Mouse (Mus musculus): ENCODE results near the gene Cant1. TPM values are rescaled to one million over a fixed set of nuclear protein-coding genes. Genes with fewer than 3 reads are reported as not detected.

The Cant1 gene
- polyA plus RNA-seq, 1 experiment from 2014 or later, result 20.8 TPM

DNA sequence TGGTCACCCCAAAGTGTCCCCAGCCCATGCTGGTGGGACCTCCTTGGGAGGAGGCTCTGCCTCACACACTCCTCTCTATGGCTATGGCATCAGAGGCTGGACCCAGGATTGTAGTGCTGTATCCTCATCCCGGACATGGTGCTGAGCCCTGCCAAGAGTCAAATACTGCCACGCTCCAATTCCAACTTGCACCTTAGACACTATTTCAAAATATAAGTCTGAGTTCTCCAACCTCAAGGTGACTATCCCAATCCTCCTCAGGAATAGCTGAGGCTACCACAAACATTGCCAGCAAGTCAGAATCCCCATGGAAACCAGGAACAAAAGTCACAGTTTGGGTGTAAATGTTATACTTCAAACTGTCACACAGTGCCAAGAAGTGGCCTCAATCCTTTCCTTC is 6.3 kb downstream of the Cant1 start:
- DNase-seq (ENCODE audit: low spot score), result no peak
- WGBS, result 84% methylated on average over 2 of the region's 2 CpGs
- Histone ChIP-seq H3K27ac (replicated peaks) (no peak overlapping the region), H3K4me3 (no peak overlapping the region), H3K4me1 (peaks cover 14% of the 10 kb centered on the region), H3K27me3 (replicated peaks; ENCODE audit: low read depth, poor library complexity, severe bottlenecking) (no peaks in the 10 kb centered on the region), H3K9me3 (no peaks in the 10 kb centered on the region), H3K36me3 (replicated peaks) (peaks cover 87% of the 10 kb centered on the region)

GRCm38 (mm10) chr11:118411271-118411670 is 7.6 kb downstream of the Cant1 start:
- 89% methylated on average over 8 of the region's 8 CpGs for WGBS
- Histone ChIP-seq H3K9me3 (no peaks in the 10 kb centered on the region), H3K4me1 (peaks cover 7% of the 10 kb centered on the region), H3K27ac (replicated peaks) (no peak overlapping the region), H3K4me3 (no peak overlapping the region), H3K27me3 (replicated peaks; ENCODE audit: low read depth, poor library complexity, severe bottlenecking) (no peaks in the 10 kb centered on the region), H3K36me3 (replicated peaks) (peaks cover 92% of the 10 kb centered on the region)
- DNase-seq (ENCODE audit: low spot score), result no peak

- no peak for DNase-seq (ENCODE audit: low spot score)
- Histone ChIP-seq H3K27ac (replicated peaks) (no peak overlapping the region), H3K27me3 (replicated peaks; ENCODE audit: low read depth, poor library complexity, severe bottlenecking) (no peaks in the 10 kb centered on the region), H3K9me3 (no peaks in the 10 kb centered on the region), H3K36me3 (replicated peaks) (peaks cover 92% of the 10 kb centered on the region), H3K4me1 (peaks cover 5% of the 10 kb centered on the region; the same call in 1 of the 2 replicates), H3K4me3 (no peak overlapping the region)
- WGBS, result 91% methylated on average over 10 of the region's 10 CpGs
These were observed 8.4 kb downstream of the Cant1 start for GRCm38 (mm10) chr11:118410479-118410878.

GRCm38 (mm10) chr11:118410073-118410444 is 8.8 kb downstream of the Cant1 start:
- H3K4me1 ChIP-seq, result peaks cover 5% of the 10 kb centered on the region; the same call in 1 of the 2 replicates
- peaks cover 92% of the 10 kb centered on the region for H3K36me3 ChIP-seq (replicated peaks)
- H3K9me3 ChIP-seq, result no peaks in the 10 kb centered on the region
- 89% methylated on average over 1 of the region's 1 CpGs for WGBS
- H3K4me3 ChIP-seq, result no peak overlapping the region
- DNase-seq (ENCODE audit: low spot score), result no peak
- no peak overlapping the region for H3K27ac ChIP-seq (replicated peaks)
- no peaks in the 10 kb centered on the region for H3K27me3 ChIP-seq (replicated peaks; ENCODE audit: low read depth, poor library complexity, severe bottlenecking)

GRCm38 (mm10) chr11:118409106-118410072 is 9.5 kb downstream of the Cant1 start:
- H3K36me3 ChIP-seq (replicated peaks), result peaks cover 90% of the 10 kb centered on the region
- no peak overlapping the region for H3K4me3 ChIP-seq
- peaks cover 5% of the 10 kb centered on the region; the same call in 1 of the 2 replicates for H3K4me1 ChIP-seq
- no peaks in the 10 kb centered on the region for H3K9me3 ChIP-seq
- no peak overlapping the region for H3K27ac ChIP-seq (replicated peaks)
- no peak for DNase-seq (ENCODE audit: low spot score)
- 84% methylated on average over 12 of the region's 12 CpGs for WGBS
- no peaks in the 10 kb centered on the region for H3K27me3 ChIP-seq (replicated peaks; ENCODE audit: low read depth, poor library complexity, severe bottlenecking)

GRCm38 (mm10) chr11:118408051-118408740 is 10.7 kb downstream of the Cant1 start:
- peaks cover 79% of the 10 kb centered on the region for H3K36me3 ChIP-seq (replicated peaks)

DNA sequence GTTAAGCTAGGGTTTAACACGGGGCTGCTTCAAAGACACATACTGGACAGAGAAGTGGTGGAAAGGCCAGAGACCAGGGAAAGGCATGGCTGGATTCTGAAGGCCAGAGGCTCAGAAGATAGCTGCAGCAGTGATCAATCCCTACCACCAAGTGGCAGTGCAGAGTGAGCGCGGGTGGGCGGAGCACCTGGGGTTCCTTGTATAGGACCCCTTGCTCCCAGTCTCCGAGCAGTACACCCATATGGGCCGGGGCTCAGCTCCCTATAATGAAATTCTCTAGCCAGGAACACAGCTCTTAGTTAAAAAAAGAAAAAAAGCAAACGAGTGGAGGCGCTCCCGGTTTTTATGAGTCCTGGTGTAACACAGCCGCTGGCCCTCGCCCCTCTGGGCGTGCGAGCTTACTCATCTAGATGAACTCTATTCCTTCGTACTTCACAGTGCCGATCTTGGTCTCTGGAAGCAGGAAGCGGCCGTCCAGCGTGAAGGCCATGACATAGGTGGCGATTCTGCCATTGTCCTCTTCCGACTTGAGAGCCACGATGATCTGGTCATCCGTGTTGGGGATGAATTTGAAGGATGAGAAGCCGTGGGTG is 11.5 kb downstream of the Cant1 start:
- H3K9me3 ChIP-seq, result no peaks in the 10 kb centered on the region
- H3K27ac ChIP-seq (replicated peaks), result no peak overlapping the region
- no peaks in the 10 kb centered on the region for H3K27me3 ChIP-seq (replicated peaks; ENCODE audit: low read depth, poor library complexity, severe bottlenecking)
- DNase-seq (ENCODE audit: low spot score), result no peak
- WGBS, result 84% methylated on average over 23 of the region's 23 CpGs
- H3K36me3 ChIP-seq (replicated peaks), result peaks cover 78% of the 10 kb centered on the region
- H3K4me1 ChIP-seq, result peaks cover 11% of the 10 kb centered on the region
- H3K4me3 ChIP-seq, result no peak overlapping the region

More at GRCm38 (mm10) chr11:118408051-118408740, 10.7 kb downstream of the Cant1 start:
- no peak overlapping the region for H3K27ac ChIP-seq (replicated peaks)
- no peaks in the 10 kb centered on the region for H3K9me3 ChIP-seq
- H3K4me3 ChIP-seq, result no peak overlapping the region
- WGBS, result 81% methylated on average over 18 of the region's 18 CpGs
- H3K4me1 ChIP-seq, result peaks cover 11% of the 10 kb centered on the region
- H3K27me3 ChIP-seq (replicated peaks; ENCODE audit: low read depth, poor library complexity, severe bottlenecking), result no peaks in the 10 kb centered on the region
- DNase-seq (ENCODE audit: low spot score), result no peak

- H3K27ac ChIP-seq (replicated peaks), result no peak overlapping the region
- DNase-seq (ENCODE audit: low spot score), result no peak
- WGBS, result 94% methylated on average over 5 of the region's 5 CpGs
- H3K36me3 ChIP-seq (replicated peaks), result peaks cover 69% of the 10 kb centered on the region
- no peaks in the 10 kb centered on the region for H3K9me3 ChIP-seq
- no peaks in the 10 kb centered on the region for H3K27me3 ChIP-seq (replicated peaks; ENCODE audit: low read depth, poor library complexity, severe bottlenecking)
- no peak overlapping the region for H3K4me3 ChIP-seq
- H3K4me1 ChIP-seq, result peaks cover 20% of the 10 kb centered on the region
These were observed 12.4 kb downstream of the Cant1 start for GRCm38 (mm10) chr11:118406521-118406920.

GRCm38 (mm10) chr11:118405311-118405710 is 13.6 kb downstream of the Cant1 start:
- H3K4me1 ChIP-seq, result peaks cover 31% of the 10 kb centered on the region
- peaks cover 57% of the 10 kb centered on the region for H3K36me3 ChIP-seq (replicated peaks)
- WGBS, result 93% methylated on average over 8 of the region's 8 CpGs

DNA sequence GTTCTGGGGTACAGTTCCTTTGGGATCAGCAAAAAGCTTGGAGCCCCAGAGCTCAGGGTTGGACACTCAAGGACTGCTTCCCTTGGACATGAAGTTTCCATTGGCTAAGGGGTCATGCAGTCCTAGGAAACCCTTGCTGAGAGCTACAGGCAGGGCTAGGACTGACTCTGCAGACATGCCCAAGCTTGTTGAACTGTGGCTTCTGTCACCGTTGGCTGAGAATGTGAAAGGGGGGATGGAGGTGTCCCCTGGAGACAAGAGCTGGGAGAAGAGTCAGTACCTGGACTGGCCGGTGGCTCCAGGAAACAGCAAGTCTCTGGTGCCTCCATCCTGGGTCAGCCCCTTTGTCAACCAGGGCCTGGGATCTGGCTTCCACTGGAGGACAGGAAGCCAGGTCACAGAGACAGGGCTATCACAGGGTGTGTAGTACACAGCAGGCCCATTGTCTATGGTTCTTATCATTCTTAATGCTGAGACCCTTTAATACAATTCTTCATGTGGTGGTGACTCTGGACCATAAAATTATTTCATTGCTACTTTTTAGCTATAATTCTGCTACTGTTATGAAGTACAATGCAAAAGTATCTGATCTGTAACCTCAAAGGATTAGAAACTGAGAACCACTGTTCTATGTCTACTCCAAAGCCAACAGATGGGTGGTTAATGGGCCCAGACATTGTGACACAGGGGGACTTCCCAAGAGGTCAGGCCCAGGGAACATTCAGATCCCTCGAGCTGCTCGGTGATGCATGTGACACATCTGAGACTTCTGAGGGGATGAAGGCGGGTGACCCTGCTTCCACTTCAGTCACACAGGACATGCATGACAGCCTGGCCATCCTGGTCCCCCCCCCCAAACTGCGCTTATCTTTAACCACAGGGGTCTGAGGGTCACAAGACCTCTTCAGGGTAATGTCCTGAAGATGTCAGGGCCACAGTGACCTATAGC is 14.7 kb downstream of the Cant1 start:
- H3K9me3 ChIP-seq, result no peaks in the 10 kb centered on the region

More at GRCm38 (mm10) chr11:118405311-118405710, 13.6 kb downstream of the Cant1 start:
- no peak overlapping the region for H3K27ac ChIP-seq (replicated peaks)
- H3K9me3 ChIP-seq, result no peaks in the 10 kb centered on the region
- H3K27me3 ChIP-seq (replicated peaks; ENCODE audit: low read depth, poor library complexity, severe bottlenecking), result no peaks in the 10 kb centered on the region
- no peak for DNase-seq (ENCODE audit: low spot score)
- no peak overlapping the region for H3K4me3 ChIP-seq

DNA sequence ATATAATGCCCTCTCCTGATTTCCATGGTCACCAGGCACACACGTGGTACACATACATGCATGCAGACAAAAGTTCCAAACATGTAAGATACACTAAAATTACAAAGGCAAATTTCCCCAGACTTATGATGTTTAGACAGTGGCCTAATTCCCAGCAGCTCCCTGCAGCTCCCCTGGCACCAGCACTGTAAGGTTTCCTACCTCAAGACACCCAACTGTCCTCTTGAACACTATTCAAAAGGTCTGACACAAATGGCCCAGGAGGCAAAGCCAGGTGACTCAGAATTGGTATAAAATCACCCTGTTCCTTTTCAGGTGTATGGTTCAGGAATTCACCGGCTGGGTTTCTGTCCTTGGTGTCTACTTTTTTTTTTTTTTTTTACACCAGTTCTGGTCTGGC is 15.7 kb downstream of the Cant1 start:
- 91% methylated on average over 2 of the region's 2 CpGs for WGBS
- DNase-seq (ENCODE audit: low spot score), result no peak
- H3K27ac ChIP-seq (replicated peaks), result no peak overlapping the region
- peaks cover 36% of the 10 kb centered on the region for H3K36me3 ChIP-seq (replicated peaks)
- H3K27me3 ChIP-seq (replicated peaks; ENCODE audit: low read depth, poor library complexity, severe bottlenecking), result no peaks in the 10 kb centered on the region
- H3K4me3 ChIP-seq, result no peak overlapping the region
- H3K9me3 ChIP-seq, result no peaks in the 10 kb centered on the region
- H3K4me1 ChIP-seq, result peaks cover 36% of the 10 kb centered on the region

More for the DNA sequence above, 14.7 kb downstream of the Cant1 start:
- WGBS, result 79% methylated on average over 6 of the region's 6 CpGs
- DNase-seq (ENCODE audit: low spot score), result no peak
- Histone ChIP-seq H3K27ac (replicated peaks) (no peak overlapping the region), H3K4me3 (no peak overlapping the region), H3K4me1 (peaks cover 36% of the 10 kb centered on the region), H3K36me3 (replicated peaks) (peaks cover 46% of the 10 kb centered on the region), H3K27me3 (replicated peaks; ENCODE audit: low read depth, poor library complexity, severe bottlenecking) (no peaks in the 10 kb centered on the region)

Measured in embryonic facial prominence, embryonic 10.5 days (tissue).